In the genomic region with DNA sequence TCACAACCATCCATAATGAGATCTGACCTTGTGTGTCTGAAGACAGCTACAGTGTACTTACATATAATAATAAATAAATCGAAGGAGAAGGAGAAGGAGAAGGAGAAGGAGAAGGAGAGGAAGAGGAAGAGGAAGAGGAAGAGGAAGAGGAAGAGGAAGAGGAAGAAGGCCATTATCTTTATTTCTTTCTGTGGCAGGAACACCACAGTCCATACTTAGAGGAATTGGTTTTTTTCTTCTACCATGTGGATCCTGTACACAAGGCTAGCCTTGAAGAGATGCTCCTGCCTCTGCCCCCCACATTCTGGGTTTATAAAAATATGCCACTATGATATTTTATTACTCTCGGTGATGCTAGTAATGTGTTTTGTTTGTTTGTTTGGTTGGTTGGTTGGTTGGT, we compare ENCODE assay signal across 24 mouse cellular contexts. TPM values are rescaled to one million over a fixed set of nuclear protein-coding genes. Genes with fewer than 3 reads are reported as not detected.
"Had no signal": no experiment of that assay in that cellular context is flagged by ENCODE, and none has a peak within 500 bp of the region (broad histone marks: within the 10 kb centered on the region; RNA-seq: fewer than 3 reads in every experiment).

No protein-coding gene starts in this region.

- H3K9me3 ChIP-seq: neural tube, embryonic 13.5 days; stomach, embryonic 15.5 days had no signal

- H3K36me3 ChIP-seq: stomach, embryonic 15.5 days had no signal

- ATAC-seq: inflammation-experienced regulatory T-cells, adult 6 months had no signal

- DNase-seq: kidney, adult 18-20 months; kidney, adult 9 months; kidney, postnatal 14 days; kidney, postnatal 4 days; left cerebral cortex, postnatal 4 days; lung, adult 2 months; lung, postnatal 14 days; lung, postnatal 4 days; midbrain, embryonic 14.5 days; retina, postnatal 1 day; right cerebral cortex, postnatal 25 days; spleen, adult 18-20 months; thymus, postnatal 25 days had no signal

- H3K9ac ChIP-seq: neural tube, embryonic 13.5 days; stomach, embryonic 15.5 days had no signal

- H3K27ac ChIP-seq: neural tube, embryonic 13.5 days; stomach, embryonic 15.5 days had no signal

RNA-seq across cellular contexts. Expression of a gene that starts 1.1 kb away (rescaled TPM):
- total RNA-seq: neutrophil, adult 5-6 weeks had no signal

RNA-seq across cellular contexts. Expression of a gene that starts 10.9 kb away (rescaled TPM):
- total RNA-seq: layer of hippocampus, adult 18-20 months; layer of hippocampus, postnatal 14 days; left cerebral cortex, postnatal 14 days; left cerebral cortex, postnatal 4 days; megakaryocyte progenitor cell, adult 5-6 weeks; midbrain, postnatal 0 days; neutrophil, adult 5-6 weeks had no signal
- polyA plus RNA-seq: kidney, embryonic 16.5 days; lung, adult 2 months; lung, embryonic 16.5 days; midbrain, embryonic 14.5 days; midbrain, postnatal 0 days; neural tube, embryonic 13.5 days had no signal

RNA-seq across cellular contexts. Expression of a gene that starts 15.0 kb away (rescaled TPM):
- total RNA-seq: neutrophil, adult 5-6 weeks had no signal
- polyA plus RNA-seq: inflammation-experienced regulatory T-cells, adult 6 months had no signal
